Mouse (Mus musculus) heart, adult 2 months (tissue): ENCODE measurements around the gene Prkar1b.

Source experiments
- CTCF ChIP-seq: fragments of 200-600 bp; IDR thresholded peaks from 2 replicates; pipeline ENCODE4 v1.8.1; 2022; ENCODE audit warnings: antibody characterized with exemption, mild to moderate bottlenecking, moderate library complexity
- EP300 ChIP-seq: fragments of 200-500 bp; IDR thresholded peaks from 2 replicates; pipeline ENCODE4 v1.6.1; 2011; ENCODE audit warnings: low read depth, low read length, control low read depth; ENCODE audit not compliant: insufficient read depth
- POLR2A ChIP-seq: fragments of 200-500 bp; IDR thresholded peaks from 2 replicates; pipeline ENCODE4 v1.6.1; 2011; ENCODE audit warnings: mild to moderate bottlenecking, low read depth, low read length, control low read depth; ENCODE audit not compliant: insufficient read depth

GRCm38 (mm10) chr5:139149006-139149672 lies 662 bp downstream of the Prkar1b start:
- TF ChIP-seq CTCF (no peak), POLR2A (no peak), EP300 (no peak)
